Mouse (Mus musculus): Measurements from ENCODE around the gene Slc35c2.

Slc35c2 gene

GRCm38 (mm10) chr2:165312381-165312780 is 24.7 kb upstream of the Slc35c2 start:
- DNase-seq (ENCODE audit: extremely low read depth, low read depth, low spot score), result no peak

GRCm38 (mm10) chr2:165311577-165311976 is 23.9 kb upstream of the Slc35c2 start:
- no peak for DNase-seq (ENCODE audit: extremely low read depth, low read depth, low spot score)

- DNase-seq (ENCODE audit: extremely low read depth, low read depth, low spot score), result no peak
These were observed 23.3 kb upstream of the Slc35c2 start for GRCm38 (mm10) chr2:165310818-165311425.

GRCm38 (mm10) chr2:165307801-165308200 is 20.1 kb upstream of the Slc35c2 start:
- no peak for DNase-seq (ENCODE audit: extremely low read depth, low read depth, low spot score)

GRCm38 (mm10) chr2:165305438-165305837 is 17.8 kb upstream of the Slc35c2 start:
- no peak for DNase-seq (ENCODE audit: extremely low read depth, low read depth, low spot score)

- DNase-seq (ENCODE audit: extremely low read depth, low read depth, low spot score), result no peak
These were observed 17.1 kb upstream of the Slc35c2 start for GRCm38 (mm10) chr2:165304819-165305218.

GRCm38 (mm10) chr2:165303354-165304012 is 15.8 kb upstream of the Slc35c2 start:
- DNase-seq (ENCODE audit: extremely low read depth, low read depth, low spot score), result no peak

GRCm38 (mm10) chr2:165301409-165301808 is 13.7 kb upstream of the Slc35c2 start:
- no peak for DNase-seq (ENCODE audit: extremely low read depth, low read depth, low spot score)

- no peak for DNase-seq (ENCODE audit: extremely low read depth, low read depth, low spot score)
These were observed 13.2 kb upstream of the Slc35c2 start for GRCm38 (mm10) chr2:165300885-165301284.

- no peak for DNase-seq (ENCODE audit: extremely low read depth, low read depth, low spot score)
These were observed 12.8 kb upstream of the Slc35c2 start for GRCm38 (mm10) chr2:165300424-165300823.

GRCm38 (mm10) chr2:165297429-165297828 is 9.8 kb upstream of the Slc35c2 start:
- no peak for DNase-seq (ENCODE audit: extremely low read depth, low read depth, low spot score)

- no peak for DNase-seq (ENCODE audit: extremely low read depth, low read depth, low spot score)
These were observed 8.9 kb upstream of the Slc35c2 start for GRCm38 (mm10) chr2:165296571-165296970.

GRCm38 (mm10) chr2:165288315-165289031 is 804 bp upstream of the Slc35c2 start:
- DNase-seq (ENCODE audit: extremely low read depth, low read depth, low spot score), result peak; percentile 40

- no peak for DNase-seq (ENCODE audit: extremely low read depth, low read depth, low spot score)
These were observed 1.1 kb downstream of the Slc35c2 start for GRCm38 (mm10) chr2:165286361-165287201.

- DNase-seq (ENCODE audit: extremely low read depth, low read depth, low spot score), result no peak
These were observed 2.0 kb downstream of the Slc35c2 start for GRCm38 (mm10) chr2:165285621-165286020.

- no peak for DNase-seq (ENCODE audit: extremely low read depth, low read depth, low spot score)
These were observed 2.6 kb downstream of the Slc35c2 start for GRCm38 (mm10) chr2:165285034-165285433.

GRCm38 (mm10) chr2:165284377-165284776 is 3.3 kb downstream of the Slc35c2 start:
- no peak for DNase-seq (ENCODE audit: extremely low read depth, low read depth, low spot score)

GRCm38 (mm10) chr2:165283644-165284043 is 4.0 kb downstream of the Slc35c2 start:
- DNase-seq (ENCODE audit: extremely low read depth, low read depth, low spot score), result no peak

- DNase-seq (ENCODE audit: extremely low read depth, low read depth, low spot score), result peak; percentile 83
These were observed 5.8 kb downstream of the Slc35c2 start for GRCm38 (mm10) chr2:165281779-165282311.

GRCm38 (mm10) chr2:165279351-165279750 is 8.3 kb downstream of the Slc35c2 start:
- DNase-seq (ENCODE audit: extremely low read depth, low read depth, low spot score), result no peak

- no peak for DNase-seq (ENCODE audit: extremely low read depth, low read depth, low spot score)
These were observed 10.4 kb downstream of the Slc35c2 start for GRCm38 (mm10) chr2:165277188-165277740.
